Mouse (Mus musculus) heart, embryonic 11.5 days (tissue): Measurements from ENCODE around the gene Mios. TPM values are rescaled to one million over a fixed set of nuclear protein-coding genes. Genes with fewer than 3 reads are reported as not detected.

Experiments
- ATAC-seq: fragments of 200-750 bp; cut with Nextera tagmentation; replicated peaks from 2 replicates; pipeline ENCODE4 v1.8.0; 2017; ENCODE audit warnings: moderate library complexity; ENCODE audit not compliant: insufficient number of reproducible peaks, low FRiP score, low TSS enrichment
- H3K27ac ChIP-seq: fragments of 300-500 bp; sonication (generic); 2 replicates; pipeline ENCODE4 v1.5.1; 2014; ENCODE audit warnings: mild to moderate bottlenecking, low read depth, low read length
- H3K27me3 ChIP-seq: fragments of 300-500 bp; sonication (generic); 2 replicates; pipeline ENCODE4 v1.6.1; 2014; ENCODE audit warnings: mild to moderate bottlenecking, low read length, mixed read lengths; ENCODE audit not compliant: control insufficient read depth, insufficient read depth
- H3K36me3 ChIP-seq: fragments of 300-500 bp; sonication (generic); 2 replicates; pipeline ENCODE4 v1.6.1; 2014; ENCODE audit warnings: mild to moderate bottlenecking, low read length, moderate library complexity, mixed read lengths; ENCODE audit not compliant: control insufficient read depth, insufficient read depth
- H3K4me1 ChIP-seq: fragments of 300-500 bp; sonication (generic); 2 replicates; pipeline ENCODE4 v1.6.1; 2014; ENCODE audit warnings: low read length; ENCODE audit not compliant: control insufficient read depth, insufficient read depth
- H3K4me2 ChIP-seq: fragments of 300-500 bp; sonication (generic); 2 replicates; pipeline ENCODE4 v1.6.1; 2014; ENCODE audit warnings: mild to moderate bottlenecking, moderate library complexity
- H3K4me3 ChIP-seq: fragments of 300-500 bp; sonication (generic); 2 replicates; pipeline ENCODE4 v1.5.1; 2014; ENCODE audit warnings: low read depth, low read length
- H3K9ac ChIP-seq: fragments of 300-500 bp; sonication (generic); 2 replicates; pipeline ENCODE4 v1.6.1; 2014; ENCODE audit warnings: mild to moderate bottlenecking, low read depth, low read length, moderate library complexity
- H3K9me3 ChIP-seq: fragments of 300-500 bp; sonication (generic); replicated peaks from 2 replicates; pipeline ENCODE4 v1.6.1; 2016; ENCODE audit warnings: low read length; ENCODE audit not compliant: control insufficient read depth
- WGBS: fragments of 180-500 bp; shearing (Covaris S2); extraction: QIAGEN DNeasy Blood & Tissue Kit; methylation state at CpG from one replicate; pipeline ENCODE4 v1.1.7; 2014; ENCODE audit not compliant: insufficient replicate concordance; 5-methylcytosine and 5-hydroxymethylcytosine counted together
- polyA plus RNA-seq: library from polyadenylated mRNA; unstranded; fragments of >200 nt; fragmentation: Nextera tagmentation; extraction: Ambion mirVana; gene quantifications from 2 replicates; pipeline ENCODE4 v1.2.1, GENCODE M21; 2014

Gene Mios
- 17.5 and 17.8 TPM in 2 replicates for polyA plus RNA-seq

DNA sequence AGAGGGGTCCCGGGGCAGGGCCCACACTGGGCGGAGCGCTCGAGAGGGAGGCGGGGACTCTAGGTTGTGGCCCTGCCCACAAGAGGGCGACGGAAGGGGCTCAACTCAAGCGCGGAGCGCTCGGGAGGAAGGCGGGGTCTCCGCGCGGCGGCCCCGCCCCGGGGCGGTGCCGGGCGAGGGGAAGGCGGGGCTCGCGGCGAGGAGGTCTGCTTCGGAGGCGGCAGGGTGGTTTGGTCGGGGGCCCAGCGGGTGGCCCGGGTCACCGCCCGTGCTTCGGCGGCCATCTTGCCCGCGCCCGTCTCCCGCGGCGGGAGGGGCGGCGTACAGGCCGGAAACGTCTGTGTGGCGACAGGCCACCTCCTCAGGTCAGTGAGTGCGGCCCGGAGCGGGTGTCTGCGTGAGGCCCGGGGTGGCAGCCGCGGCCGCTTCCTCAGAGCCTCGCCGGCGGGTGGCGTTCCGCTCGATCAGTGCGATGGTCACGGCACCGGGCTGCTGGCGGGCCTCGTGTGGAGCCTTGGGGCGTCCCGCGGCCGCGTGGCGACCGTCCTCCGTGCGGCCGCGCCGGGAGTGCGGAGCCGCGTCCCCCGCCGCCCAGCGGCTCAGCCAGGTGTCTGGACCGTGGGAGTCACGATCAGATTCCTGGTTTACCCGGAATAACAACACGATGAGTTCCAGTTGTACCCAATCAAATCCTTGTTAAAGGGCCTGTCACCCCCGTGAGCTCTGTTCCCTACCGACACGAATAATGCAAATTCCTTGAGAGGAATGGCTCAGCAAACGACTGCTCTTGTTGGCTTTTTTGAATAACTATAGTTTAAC lies at the start of gene Mios:
Gene Mios, plus strand, starts transcription at position 176 of the 819 bp plus-strand sequence.
- H3K27ac ChIP-seq = peak within 1 kb of the TSS; percentile 96
- ATAC-seq = peak; percentile 98
- peak within 1 kb of the TSS; percentile 68 for H3K4me2 ChIP-seq
- peaks cover 8% of the 10 kb centered on the region for H3K4me1 ChIP-seq
- H3K9ac ChIP-seq = peak within 1 kb of the TSS; percentile 95
- no peaks in the 10 kb centered on the region for H3K36me3 ChIP-seq
- under 1% methylated on average over 76 of the region's 90 CpGs for WGBS
- H3K9me3 ChIP-seq = no peaks in the 10 kb centered on the region
- peak within 1 kb of the TSS; percentile 84 for H3K4me3 ChIP-seq
- no peaks in the 10 kb centered on the region for H3K27me3 ChIP-seq

DNA sequence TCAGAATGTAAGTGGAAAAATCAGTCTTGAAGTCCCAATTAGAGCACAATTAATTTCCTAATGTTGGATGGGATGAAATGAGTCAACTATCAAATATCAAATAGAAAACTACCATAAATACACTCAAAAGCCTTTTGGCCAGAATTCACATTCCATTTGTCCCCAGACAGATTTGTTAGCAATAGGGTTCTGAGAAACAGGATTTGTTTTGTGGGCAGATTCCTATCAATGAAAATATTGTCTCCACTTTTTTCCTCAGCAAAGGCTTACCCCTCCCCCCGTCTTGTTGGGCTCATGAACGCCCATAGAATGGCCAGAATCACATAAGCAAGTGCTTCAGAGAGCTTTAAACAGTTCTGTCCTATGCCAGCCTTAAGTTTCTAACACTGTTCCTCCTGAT lies 49.0 kb upstream of the Mios start:
- no peak overlapping the region for H3K9ac ChIP-seq
- H3K4me1 ChIP-seq = no peaks in the 10 kb centered on the region
- no peaks in the 10 kb centered on the region for H3K27me3 ChIP-seq
- no peak overlapping the region for H3K4me2 ChIP-seq
- H3K36me3 ChIP-seq = no peaks in the 10 kb centered on the region
- no peaks in the 10 kb centered on the region for H3K9me3 ChIP-seq
- no peak overlapping the region for H3K4me3 ChIP-seq
- no peak for ATAC-seq
- H3K27ac ChIP-seq = no peak overlapping the region
- WGBS = 49% methylated on average over 2 of the region's 2 CpGs

DNA sequence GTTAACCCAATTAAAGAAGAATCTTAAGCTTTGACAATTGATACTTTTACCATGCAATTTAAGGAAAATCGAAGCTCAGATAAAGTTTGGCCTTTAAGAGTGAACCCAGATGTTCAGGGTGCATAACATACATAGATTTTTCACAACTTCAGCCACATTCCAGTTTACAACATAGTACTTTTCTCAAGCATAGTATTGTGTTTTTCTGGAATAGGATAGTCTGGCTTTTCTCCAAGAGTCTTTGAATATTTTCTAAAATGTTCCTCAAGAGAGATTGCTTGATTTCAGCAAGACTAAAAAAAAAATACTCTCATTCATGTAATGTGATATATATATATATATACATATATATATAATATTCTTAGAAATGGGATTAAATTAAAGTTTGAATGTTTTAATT lies 44.3 kb upstream of the Mios start:
- ATAC-seq = no peak
- Histone ChIP-seq H3K4me1 (no peaks in the 10 kb centered on the region), H3K9ac (no peak overlapping the region), H3K27me3 (no peaks in the 10 kb centered on the region), H3K36me3 (no peaks in the 10 kb centered on the region), H3K4me3 (no peak overlapping the region), H3K4me2 (no peak overlapping the region), H3K27ac (no peak overlapping the region), H3K9me3 (no peaks in the 10 kb centered on the region)
- 63% methylated on average over 1 of the region's 1 CpGs for WGBS

GRCm38 (mm10) chr6:8172101-8172500 lies 36.9 kb upstream of the Mios start:
- H3K4me1 ChIP-seq = no peaks in the 10 kb centered on the region
- no peak for ATAC-seq
- no peak overlapping the region for H3K4me3 ChIP-seq
- H3K27me3 ChIP-seq = no peaks in the 10 kb centered on the region
- no peak overlapping the region for H3K4me2 ChIP-seq
- H3K9ac ChIP-seq = no peak overlapping the region
- 60% methylated on average over 1 of the region's 1 CpGs for WGBS
- no peaks in the 10 kb centered on the region for H3K36me3 ChIP-seq
- no peaks in the 10 kb centered on the region for H3K9me3 ChIP-seq
- no peak overlapping the region for H3K27ac ChIP-seq

GRCm38 (mm10) chr6:8174062-8174461 lies 35.0 kb upstream of the Mios start:
- ATAC-seq = no peak
- H3K4me2 ChIP-seq = no peak overlapping the region
- 28% methylated on average over 2 of the region's 2 CpGs for WGBS
- no peaks in the 10 kb centered on the region for H3K4me1 ChIP-seq
- H3K27me3 ChIP-seq = no peaks in the 10 kb centered on the region
- no peaks in the 10 kb centered on the region for H3K9me3 ChIP-seq
- H3K9ac ChIP-seq = no peak overlapping the region
- H3K27ac ChIP-seq = no peak overlapping the region
- H3K36me3 ChIP-seq = no peaks in the 10 kb centered on the region
- H3K4me3 ChIP-seq = no peak overlapping the region

GRCm38 (mm10) chr6:8175346-8175745 lies 33.7 kb upstream of the Mios start:
- Histone ChIP-seq H3K27ac (no peak overlapping the region), H3K9me3 (no peaks in the 10 kb centered on the region), H3K4me3 (no peak overlapping the region), H3K4me2 (no peak overlapping the region), H3K27me3 (no peaks in the 10 kb centered on the region), H3K4me1 (no peaks in the 10 kb centered on the region), H3K36me3 (no peaks in the 10 kb centered on the region), H3K9ac (no peak overlapping the region)
- ATAC-seq = no peak
- WGBS = 89% methylated on average over 7 of the region's 7 CpGs

GRCm38 (mm10) chr6:8176116-8176515 lies 32.9 kb upstream of the Mios start:
- no peaks in the 10 kb centered on the region for H3K27me3 ChIP-seq
- H3K4me2 ChIP-seq = no peak overlapping the region
- H3K9me3 ChIP-seq = no peaks in the 10 kb centered on the region
- no peak overlapping the region for H3K4me3 ChIP-seq
- no peaks in the 10 kb centered on the region for H3K36me3 ChIP-seq
- no peak overlapping the region for H3K27ac ChIP-seq
- no peak overlapping the region for H3K9ac ChIP-seq
- H3K4me1 ChIP-seq = no peaks in the 10 kb centered on the region
- no peak for ATAC-seq
- WGBS = 89% methylated on average over 2 of the region's 2 CpGs

DNA sequence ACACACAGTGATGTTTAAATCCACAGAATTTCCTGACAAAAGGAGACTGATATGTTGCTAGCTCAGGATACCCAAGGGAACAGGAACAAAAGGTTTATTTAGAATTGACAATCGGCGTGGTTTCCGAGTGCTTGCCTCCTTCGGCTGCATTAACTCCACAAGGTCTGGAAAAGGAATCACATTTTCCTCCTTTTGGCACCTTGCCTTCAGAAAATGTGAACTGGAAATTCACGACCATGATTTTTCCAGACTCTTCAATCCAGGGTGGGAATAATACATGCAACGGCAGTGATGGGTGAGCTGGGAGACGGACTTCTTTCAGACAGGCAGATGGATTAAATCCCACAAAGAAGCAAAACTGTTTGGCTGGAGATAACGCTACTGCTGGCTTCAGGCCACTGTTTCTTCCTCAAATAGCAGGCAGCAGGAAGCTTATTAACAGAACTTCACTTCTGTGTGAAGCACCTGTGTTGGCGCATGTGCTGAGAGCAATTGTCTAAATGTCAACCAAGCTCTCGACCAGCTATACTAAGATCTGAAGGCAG lies 30.6 kb upstream of the Mios start:
- H3K27me3 ChIP-seq = no peaks in the 10 kb centered on the region
- no peaks in the 10 kb centered on the region for H3K4me1 ChIP-seq
- H3K9ac ChIP-seq = no peak overlapping the region
- WGBS = 39% methylated on average over 10 of the region's 10 CpGs
- H3K36me3 ChIP-seq = no peaks in the 10 kb centered on the region
- no peaks in the 10 kb centered on the region for H3K9me3 ChIP-seq
- ATAC-seq = no peak
- no peak overlapping the region for H3K4me3 ChIP-seq
- no peak overlapping the region for H3K27ac ChIP-seq
- 0 out of 2 replicates have a peak overlapping the region, but pooled peaks have one; percentile 22 for H3K4me2 ChIP-seq
